Mouse (Mus musculus): ENCODE results near the gene Tyk2.

GRCm38 (mm10) chr9:21145431-21145830 lies 14.4 kb upstream of the Tyk2 start:
- TF ChIP-seq CTCF (IDR thresholded peaks at IDR 0.05; ENCODE audit: low read depth, low read length) (no peak), GATA1 (IDR thresholded peaks at IDR 0.05; ENCODE audit: borderline replicate concordance, low read length) (no peak)

All from G1E (cell line).